Mouse (Mus musculus): ENCODE results near the gene Astn2. TPM values are rescaled to one million over a fixed set of nuclear protein-coding genes. Genes with fewer than 3 reads are reported as not detected.
A peak's percentile ranks its signal among the peaks of the same experiment; 100 is the strongest.

Gene Astn2
- polyA plus RNA-seq, 1 experiment from 2014 or later: 0.74 TPM

DNA sequence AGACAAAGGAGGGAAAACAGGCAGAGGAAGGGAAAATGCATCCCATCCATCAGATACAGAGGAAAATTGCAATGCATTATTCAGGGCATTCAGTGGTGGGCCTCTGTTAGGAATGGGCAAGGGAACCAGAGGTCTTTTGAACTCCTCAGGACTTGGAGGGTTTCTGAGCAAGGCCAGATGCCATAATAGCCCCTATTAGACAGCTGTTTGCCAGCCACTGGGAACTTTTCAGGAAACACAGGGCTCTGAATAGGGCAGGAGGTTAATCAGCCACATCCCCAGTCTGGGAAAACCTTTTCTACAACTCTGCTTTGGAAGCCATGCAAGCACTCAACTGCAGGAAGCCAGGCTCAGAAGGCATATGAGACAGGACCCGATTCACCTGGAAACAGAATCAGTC lies 38.9 kb downstream of the Astn2 start:
- 35% methylated on average over 1 of the region's 1 CpGs for WGBS
- no peak overlapping the region for H3K27ac ChIP-seq (replicated peaks; ENCODE audit: low read depth, low read length)
- no peak overlapping the region for H3K4me3 ChIP-seq (ENCODE audit: low read depth, low read length)
- H3K36me3 ChIP-seq (replicated peaks; ENCODE audit: control insufficient read depth, insufficient read depth, low read depth, low read length): no peaks in the 10 kb centered on the region
- ATAC-seq (replicated peaks; ENCODE audit: insufficient number of reproducible peaks, low FRiP score, low TSS enrichment, low read depth): no peak
- H3K4me1 ChIP-seq (ENCODE audit: control insufficient read depth, insufficient read depth, low read length): no peaks in the 10 kb centered on the region
- H3K9ac ChIP-seq (replicated peaks; ENCODE audit: low read length): no peak overlapping the region
- peak; percentile 42 for DNase-seq (ENCODE audit: low spot score)
- H3K9me3 ChIP-seq (replicated peaks; ENCODE audit: control insufficient read depth, low read length): no peaks in the 10 kb centered on the region
- H3K4me2 ChIP-seq (ENCODE audit: low read depth, low read length): no peak overlapping the region
- H3K27me3 ChIP-seq (ENCODE audit: control insufficient read depth, insufficient read depth, low read length): no peaks in the 10 kb centered on the region

DNA sequence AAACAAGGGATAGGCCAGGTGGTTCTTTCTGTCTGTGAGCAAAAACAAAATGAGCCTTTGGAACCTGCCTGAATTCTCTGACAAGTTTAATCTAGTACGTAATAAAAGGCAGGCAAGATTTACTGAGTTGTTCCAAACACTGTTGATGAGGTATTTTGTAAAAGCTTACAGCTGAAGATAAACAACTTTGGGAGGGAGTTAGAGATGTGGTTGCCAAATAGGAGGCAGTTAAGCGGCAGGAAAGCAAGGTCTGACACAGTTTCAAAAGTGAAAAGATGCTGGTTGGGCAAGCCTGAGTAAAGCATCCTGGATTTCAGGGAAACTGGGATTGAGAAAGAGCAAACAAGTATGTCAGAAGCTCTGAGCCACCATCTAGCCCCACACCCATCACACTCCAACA lies 59.8 kb downstream of the Astn2 start:
- H3K4me2 ChIP-seq (ENCODE audit: low read depth, low read length): no peak overlapping the region
- H3K9me3 ChIP-seq (replicated peaks; ENCODE audit: control insufficient read depth, low read length): no peaks in the 10 kb centered on the region
- ATAC-seq (replicated peaks; ENCODE audit: insufficient number of reproducible peaks, low FRiP score, low TSS enrichment, low read depth) (no peak), DNase-seq (ENCODE audit: low spot score) (no peak)
- H3K27ac ChIP-seq (replicated peaks; ENCODE audit: low read depth, low read length): no peak overlapping the region
- no peak overlapping the region for H3K4me3 ChIP-seq (ENCODE audit: low read depth, low read length)
- no peaks in the 10 kb centered on the region for H3K36me3 ChIP-seq (replicated peaks; ENCODE audit: control insufficient read depth, insufficient read depth, low read depth, low read length)
- 88% methylated on average over 2 of the region's 2 CpGs for whole genome bisulfite sequencing
- no peak overlapping the region for H3K9ac ChIP-seq (replicated peaks; ENCODE audit: low read length)
- H3K27me3 ChIP-seq (ENCODE audit: control insufficient read depth, insufficient read depth, low read length): no peaks in the 10 kb centered on the region
- no peaks in the 10 kb centered on the region for H3K4me1 ChIP-seq (ENCODE audit: control insufficient read depth, insufficient read depth, low read length)

DNA sequence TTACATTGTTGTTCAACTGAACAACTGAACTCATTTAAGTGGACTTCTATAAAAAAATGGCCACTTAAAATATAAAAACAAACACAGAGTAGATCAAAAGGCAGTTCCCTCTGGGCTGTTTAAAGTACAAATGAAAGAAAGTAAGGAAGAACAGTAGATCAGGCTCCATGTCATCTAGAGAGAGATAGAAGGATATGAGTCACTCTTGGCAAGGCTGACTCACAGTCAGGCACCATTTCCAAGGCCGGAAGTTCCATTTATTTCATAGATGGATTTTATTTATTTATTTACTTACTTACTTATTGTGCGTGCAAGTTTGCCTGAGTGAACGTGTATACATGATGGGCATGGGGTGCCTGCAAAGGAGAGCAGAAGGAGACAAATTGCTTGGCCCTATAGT lies 67.0 kb downstream of the Astn2 start:
- H3K4me2 ChIP-seq (ENCODE audit: low read depth, low read length): no peak overlapping the region
- no peak for ATAC-seq (replicated peaks; ENCODE audit: insufficient number of reproducible peaks, low FRiP score, low TSS enrichment, low read depth)
- no peaks in the 10 kb centered on the region for H3K4me1 ChIP-seq (ENCODE audit: control insufficient read depth, insufficient read depth, low read length)
- DNase-seq (ENCODE audit: low spot score): no peak
- no peaks in the 10 kb centered on the region for H3K27me3 ChIP-seq (ENCODE audit: control insufficient read depth, insufficient read depth, low read length)
- H3K9ac ChIP-seq (replicated peaks; ENCODE audit: low read length): no peak overlapping the region
- no peaks in the 10 kb centered on the region for H3K9me3 ChIP-seq (replicated peaks; ENCODE audit: control insufficient read depth, low read length)
- no peak overlapping the region for H3K4me3 ChIP-seq (ENCODE audit: low read depth, low read length)
- no peak overlapping the region for H3K27ac ChIP-seq (replicated peaks; ENCODE audit: low read depth, low read length)
- 86% methylated on average over 3 of the region's 3 CpGs for WGBS
- H3K36me3 ChIP-seq (replicated peaks; ENCODE audit: control insufficient read depth, insufficient read depth, low read depth, low read length): no peaks in the 10 kb centered on the region

DNA sequence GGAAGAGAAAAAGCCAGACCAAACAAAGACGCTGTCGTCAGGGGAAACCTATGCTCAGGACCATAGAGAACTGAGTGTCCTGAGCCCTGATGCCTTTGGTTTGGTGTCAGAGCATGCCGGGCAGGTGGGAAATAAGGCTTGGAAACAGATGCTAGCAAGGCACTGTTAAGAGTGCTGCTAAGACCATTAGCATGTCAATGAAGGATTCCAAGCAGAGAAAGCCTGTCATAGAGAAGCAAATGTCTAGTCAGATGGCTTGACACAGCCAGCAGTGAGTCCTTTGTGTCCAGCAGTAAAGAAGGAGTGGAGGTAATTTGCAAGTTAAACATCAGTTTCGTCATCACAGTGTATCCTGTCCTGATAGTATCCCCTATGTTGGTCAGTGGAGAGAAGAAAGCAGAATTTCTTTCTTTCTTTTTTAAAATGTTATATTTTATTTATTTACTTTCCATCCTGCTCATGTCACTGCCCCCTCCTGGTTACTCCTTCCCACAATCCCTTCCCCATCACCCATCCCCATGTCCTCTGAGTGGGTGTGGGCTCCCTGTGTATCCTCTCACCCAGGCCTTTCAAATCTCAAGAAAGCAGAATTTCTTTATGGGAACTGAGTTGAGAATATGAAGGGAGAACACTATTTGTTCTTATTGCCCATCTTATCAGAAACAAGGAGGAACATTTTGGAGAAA lies 73.7 kb downstream of the Astn2 start:
- Histone ChIP-seq H3K4me3 (ENCODE audit: low read depth, low read length) (no peak overlapping the region), H3K9ac (replicated peaks; ENCODE audit: low read length) (no peak overlapping the region), H3K27ac (replicated peaks; ENCODE audit: low read depth, low read length) (no peak overlapping the region), H3K9me3 (replicated peaks; ENCODE audit: control insufficient read depth, low read length) (no peaks in the 10 kb centered on the region), H3K4me2 (ENCODE audit: low read depth, low read length) (no peak overlapping the region), H3K4me1 (ENCODE audit: control insufficient read depth, insufficient read depth, low read length) (no peaks in the 10 kb centered on the region), H3K27me3 (ENCODE audit: control insufficient read depth, insufficient read depth, low read length) (no peaks in the 10 kb centered on the region), H3K36me3 (replicated peaks; ENCODE audit: control insufficient read depth, insufficient read depth, low read depth, low read length) (no peaks in the 10 kb centered on the region)
- ATAC-seq (replicated peaks; ENCODE audit: insufficient number of reproducible peaks, low FRiP score, low TSS enrichment, low read depth) (no peak), DNase-seq (ENCODE audit: low spot score) (no peak)
- 25% methylated on average over 4 of the region's 4 CpGs for WGBS

DNA sequence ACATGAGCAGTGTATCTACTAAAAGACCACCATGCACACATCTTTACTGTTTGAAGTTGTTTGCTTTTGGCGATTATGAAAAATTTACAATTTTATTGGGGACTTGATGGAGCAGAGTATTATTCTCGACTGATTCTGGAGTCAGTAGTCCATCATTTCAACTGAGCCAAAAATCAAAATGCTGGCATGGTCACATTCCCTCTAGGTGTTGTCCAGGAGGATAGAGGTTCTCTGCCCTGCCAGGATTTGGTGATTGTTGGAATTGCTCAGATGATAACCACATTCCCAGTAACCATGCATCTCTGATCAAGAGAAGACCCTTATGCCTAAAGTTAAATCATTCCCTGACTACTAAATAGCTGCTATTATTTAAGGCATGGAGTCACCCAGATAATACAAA lies 83.4 kb downstream of the Astn2 start:
- Histone ChIP-seq H3K27me3 (ENCODE audit: control insufficient read depth, insufficient read depth, low read length) (no peaks in the 10 kb centered on the region), H3K4me1 (ENCODE audit: control insufficient read depth, insufficient read depth, low read length) (no peaks in the 10 kb centered on the region), H3K9ac (replicated peaks; ENCODE audit: low read length) (no peak overlapping the region), H3K27ac (replicated peaks; ENCODE audit: low read depth, low read length) (no peak overlapping the region), H3K9me3 (replicated peaks; ENCODE audit: control insufficient read depth, low read length) (no peaks in the 10 kb centered on the region), H3K4me2 (ENCODE audit: low read depth, low read length) (no peak overlapping the region), H3K36me3 (replicated peaks; ENCODE audit: control insufficient read depth, insufficient read depth, low read depth, low read length) (no peaks in the 10 kb centered on the region), H3K4me3 (ENCODE audit: low read depth, low read length) (no peak overlapping the region)
- WGBS: 88% methylated on average over 2 of the region's 2 CpGs
- DNase-seq (ENCODE audit: low spot score) (no peak), ATAC-seq (replicated peaks; ENCODE audit: insufficient number of reproducible peaks, low FRiP score, low TSS enrichment, low read depth) (no peak)

DNA sequence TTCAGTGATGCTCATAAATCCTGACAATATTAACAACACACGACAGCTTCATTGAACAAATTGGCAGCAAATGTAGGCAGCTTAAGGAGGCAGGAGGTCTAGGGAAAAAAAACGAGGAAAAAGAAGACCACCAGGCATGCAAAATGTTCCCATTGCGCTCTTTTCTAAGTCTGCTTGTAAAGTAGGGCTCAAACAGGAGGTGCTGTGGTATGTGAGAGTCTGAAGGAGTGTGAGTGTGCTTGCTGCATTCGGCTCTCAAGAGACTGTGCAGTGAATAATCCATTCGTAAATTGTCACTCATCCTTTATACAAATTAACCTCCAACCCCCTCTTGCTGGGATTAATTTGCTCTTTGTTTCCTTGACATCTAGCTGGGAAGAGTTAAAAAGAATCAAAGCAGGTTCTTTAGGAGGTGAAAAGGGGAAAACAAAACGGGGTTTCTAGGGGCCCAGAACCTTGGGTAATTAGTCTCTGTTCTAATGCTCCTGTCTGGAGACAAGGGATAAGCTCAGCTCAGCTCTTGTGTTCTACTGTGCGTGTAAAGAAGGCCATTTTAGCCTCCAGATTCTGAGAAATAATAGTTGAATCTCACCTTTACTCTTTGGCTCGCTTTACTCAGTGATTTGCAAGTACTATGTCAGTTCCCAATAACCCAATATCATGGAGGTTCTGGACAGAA lies 89.5 kb downstream of the Astn2 start:
- WGBS: 24% methylated on average over 8 of the region's 8 CpGs
- H3K9me3 ChIP-seq (replicated peaks; ENCODE audit: control insufficient read depth, low read length): no peaks in the 10 kb centered on the region
- H3K9ac ChIP-seq (replicated peaks; ENCODE audit: low read length): no peak overlapping the region
- ATAC-seq (replicated peaks; ENCODE audit: insufficient number of reproducible peaks, low FRiP score, low TSS enrichment, low read depth) (no peak), DNase-seq (ENCODE audit: low spot score) (no peak)
- H3K27ac ChIP-seq (replicated peaks; ENCODE audit: low read depth, low read length): no peak overlapping the region
- H3K36me3 ChIP-seq (replicated peaks; ENCODE audit: control insufficient read depth, insufficient read depth, low read depth, low read length): no peaks in the 10 kb centered on the region
- H3K4me3 ChIP-seq (ENCODE audit: low read depth, low read length): no peak overlapping the region
- H3K4me1 ChIP-seq (ENCODE audit: control insufficient read depth, insufficient read depth, low read length): no peaks in the 10 kb centered on the region
- no peaks in the 10 kb centered on the region for H3K27me3 ChIP-seq (ENCODE audit: control insufficient read depth, insufficient read depth, low read length)
- H3K4me2 ChIP-seq (ENCODE audit: low read depth, low read length): no peak overlapping the region

DNA sequence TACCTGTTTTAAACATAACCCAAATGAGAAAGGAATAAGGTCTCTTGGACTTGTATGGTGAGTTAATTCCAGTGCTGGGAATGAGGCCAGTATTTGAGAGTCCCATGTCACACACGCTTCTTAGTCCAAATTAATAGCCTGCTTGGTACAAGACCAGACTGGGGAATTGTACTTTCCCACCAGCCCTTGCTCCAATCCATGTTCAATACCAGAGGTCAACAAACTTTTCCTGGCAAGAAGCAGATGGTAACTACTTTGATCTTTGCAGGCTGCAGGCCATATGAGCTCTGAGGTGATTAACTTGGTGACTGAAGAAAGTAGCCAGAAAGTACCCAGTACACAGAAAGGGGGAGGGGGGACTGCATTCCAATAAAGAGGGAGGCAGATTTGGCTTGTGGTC lies 91.7 kb downstream of the Astn2 start:
- no peaks in the 10 kb centered on the region for H3K9me3 ChIP-seq (replicated peaks; ENCODE audit: control insufficient read depth, low read length)
- ATAC-seq (replicated peaks; ENCODE audit: insufficient number of reproducible peaks, low FRiP score, low TSS enrichment, low read depth): no peak
- H3K27me3 ChIP-seq (ENCODE audit: control insufficient read depth, insufficient read depth, low read length): no peaks in the 10 kb centered on the region
- no peak for DNase-seq (ENCODE audit: low spot score)
- no peak overlapping the region for H3K4me2 ChIP-seq (ENCODE audit: low read depth, low read length)
- H3K4me1 ChIP-seq (ENCODE audit: control insufficient read depth, insufficient read depth, low read length): no peaks in the 10 kb centered on the region
- WGBS: 63% methylated on average over 1 of the region's 1 CpGs
- H3K4me3 ChIP-seq (ENCODE audit: low read depth, low read length): no peak overlapping the region
- H3K27ac ChIP-seq (replicated peaks; ENCODE audit: low read depth, low read length): no peak overlapping the region
- H3K36me3 ChIP-seq (replicated peaks; ENCODE audit: control insufficient read depth, insufficient read depth, low read depth, low read length): no peaks in the 10 kb centered on the region
- H3K9ac ChIP-seq (replicated peaks; ENCODE audit: low read length): no peak overlapping the region

DNA sequence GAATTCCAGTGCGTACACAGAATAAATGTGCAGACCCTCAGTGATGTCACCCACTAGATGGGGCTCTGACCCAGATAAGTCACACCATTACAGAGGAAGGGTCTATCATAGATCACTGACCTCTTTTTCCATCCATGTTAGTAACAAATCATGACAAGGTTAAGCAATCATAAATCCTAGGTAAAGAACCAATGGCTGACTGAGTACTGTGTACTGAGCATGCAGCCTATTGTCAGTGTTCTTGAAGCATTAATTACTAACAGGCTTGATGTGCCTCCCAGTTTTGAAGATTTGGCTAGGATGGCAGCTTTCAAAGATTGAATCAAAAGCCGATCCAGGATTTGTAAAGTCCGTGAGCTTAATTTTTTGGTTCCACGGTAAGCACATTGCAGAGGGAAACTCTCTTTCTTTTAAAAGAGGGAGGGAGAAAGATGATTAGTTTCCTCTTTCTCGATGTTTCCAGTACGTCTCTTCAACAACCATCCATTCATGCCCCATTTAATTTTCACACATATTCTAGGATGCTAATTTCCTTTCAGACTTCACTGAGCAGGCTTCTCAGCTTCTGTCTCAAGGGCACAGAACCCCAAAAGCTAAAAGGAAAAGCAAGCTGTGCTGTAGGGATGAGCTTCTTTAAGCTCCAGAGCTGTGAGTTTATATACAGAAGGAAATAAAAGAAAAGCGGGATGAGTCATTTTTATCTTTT lies 93.9 kb downstream of the Astn2 start:
- Histone ChIP-seq H3K9ac (replicated peaks; ENCODE audit: low read length) (no peak overlapping the region), H3K36me3 (replicated peaks; ENCODE audit: control insufficient read depth, insufficient read depth, low read depth, low read length) (no peaks in the 10 kb centered on the region), H3K4me3 (ENCODE audit: low read depth, low read length) (no peak overlapping the region), H3K9me3 (replicated peaks; ENCODE audit: control insufficient read depth, low read length) (no peaks in the 10 kb centered on the region), H3K4me1 (ENCODE audit: control insufficient read depth, insufficient read depth, low read length) (no peaks in the 10 kb centered on the region), H3K27ac (replicated peaks; ENCODE audit: low read depth, low read length) (no peak overlapping the region), H3K4me2 (ENCODE audit: low read depth, low read length) (no peak overlapping the region), H3K27me3 (ENCODE audit: control insufficient read depth, insufficient read depth, low read length) (no peaks in the 10 kb centered on the region)
- ATAC-seq (replicated peaks; ENCODE audit: insufficient number of reproducible peaks, low FRiP score, low TSS enrichment, low read depth): no peak
- WGBS: 85% methylated on average over 7 of the region's 7 CpGs
- no peak for DNase-seq (ENCODE audit: low spot score)
